Mouse (Mus musculus): ENCODE results near the gene Rabgef1.

- TF ChIP-seq CTCF (IDR thresholded peaks at IDR 0.05; ENCODE audit: low read depth) (no peak), EP300 (IDR thresholded peaks at IDR 0.05; ENCODE audit: low read depth) (no peak)
These were observed 45.2 kb downstream of the Rabgef1 start, which contains the start of gene Tmem248 for GRCm38 (mm10) chr5:130216781-130217180.
